Mouse (Mus musculus) B cell, adult 2 months (primary cell): ENCODE results near the gene Gm14326.
"Not testable (repeated sequence)": the region's sequence is repeated elsewhere in the genome, so short reads cannot be mapped to it uniquely, and the experiment has no call there.

Experiments used
- DNase-seq, 2 experiments: peaks; one replicate each; pipeline ENCODE4 v3.0.0; 2022

The Gm14326 gene

GRCm38 (mm10) chr2:177957145-177957544 lies at the start of gene Gm14326:
Gm14326 (minus strand) TSS chr2:177957297.
- DNase-seq = peak; percentile 63 to 64

GRCm38 (mm10) chr2:177974814-177975213 lies 17.7 kb upstream of the Gm14326 start:
- DNase-seq = not testable (repeated sequence)

GRCm38 (mm10) chr2:177956734-177957133 lies 363 bp downstream of the Gm14326 start:
- DNase-seq = peak in 1 of 2 experiments; percentile 12

- DNase-seq = not testable (repeated sequence)
Measured at GRCm38 (mm10) chr2:177925563-177926103, 31.5 kb downstream of the Gm14326 start, which contains the start of gene Zfp972. Zfp972 (minus strand) TSS chr2:177925613.

- DNase-seq = not testable (repeated sequence)
Measured at GRCm38 (mm10) chr2:177903276-177903675, 53.8 kb downstream of the Gm14326 start.

GRCm38 (mm10) chr2:177898171-177898570 lies 58.9 kb downstream of the Gm14326 start:
- not testable (repeated sequence) for DNase-seq

- DNase-seq = not testable (repeated sequence)
Measured at GRCm38 (mm10) chr2:177897046-177897578, 60.0 kb downstream of the Gm14326 start, which contains the start of gene Gm14327. Gm14327 (plus strand) TSS chr2:177897096.

GRCm38 (mm10) chr2:177887743-177888142 lies 69.4 kb downstream of the Gm14326 start:
- not testable (repeated sequence) for DNase-seq
